Mouse (Mus musculus) limb, embryonic 14.5 days (tissue): ENCODE results near the gene Cdsn. TPM values are rescaled to one million over a fixed set of nuclear protein-coding genes. Genes with fewer than 3 reads are reported as not detected.

ENCODE experiments used
- ATAC-seq: fragments of 200-750 bp; cut with Nextera tagmentation; 2 replicates; pipeline ENCODE4 v1.8.0; 2017; ENCODE audit warnings: low read depth, moderate number of reproducible peaks, moderate TSS enrichment; ENCODE audit not compliant: low FRiP score
- DNase-seq: peaks from one replicate; pipeline ENCODE4 v3.0.0-alpha.2; 2015; ENCODE audit warnings: low spot score
- H3K27ac ChIP-seq: fragments of 300-500 bp; sonication (generic); replicated peaks from 2 replicates; pipeline ENCODE4 v1.5.1; 2014; ENCODE audit warnings: low read depth, mild to moderate bottlenecking, low read length, moderate library complexity, mixed read lengths
- H3K27me3 ChIP-seq: fragments of 300-500 bp; sonication (generic); 2 replicates; pipeline ENCODE4 v1.6.1; 2014; ENCODE audit warnings: low read length, mixed read lengths; ENCODE audit not compliant: control insufficient read depth, insufficient read depth
- H3K36me3 ChIP-seq: fragments of 300-500 bp; sonication (generic); 2 replicates; pipeline ENCODE4 v1.6.1; 2014; ENCODE audit warnings: mild to moderate bottlenecking, low read length, moderate library complexity, mixed read lengths; ENCODE audit not compliant: control insufficient read depth, insufficient read depth
- H3K4me1 ChIP-seq: fragments of 300-500 bp; sonication (generic); 2 replicates; pipeline ENCODE4 v1.6.1; 2014; ENCODE audit warnings: antibody characterized with exemption, low read length, mixed read lengths; ENCODE audit not compliant: control insufficient read depth, insufficient read depth
- H3K4me2 ChIP-seq: fragments of 300-500 bp; sonication (generic); replicated peaks from 2 replicates; pipeline ENCODE4 v1.6.1; 2014; ENCODE audit warnings: low read depth, mild to moderate bottlenecking, low read length, moderate library complexity; ENCODE audit not compliant: severe bottlenecking
- H3K4me3 ChIP-seq: fragments of 300-500 bp; sonication (generic); replicated peaks from 2 replicates; pipeline ENCODE4 v1.5.1; 2014; ENCODE audit warnings: low read length
- H3K9ac ChIP-seq: fragments of 300-500 bp; sonication (generic); 2 replicates; pipeline ENCODE4 v1.6.1; 2014; ENCODE audit warnings: mild to moderate bottlenecking, low read depth, low read length, moderate library complexity; ENCODE audit not compliant: severe bottlenecking
- H3K9me3 ChIP-seq: fragments of 300-500 bp; sonication (generic); 2 replicates; pipeline ENCODE4 v1.6.1; 2016; ENCODE audit warnings: low read length; ENCODE audit not compliant: control insufficient read depth
- POLR2A ChIP-seq: fragments of 200-500 bp; IDR thresholded peaks from 2 replicates; pipeline ENCODE4 v1.8.0; 2012; ENCODE audit warnings: inconsistent platforms, mild to moderate bottlenecking, moderate library complexity, borderline replicate concordance; ENCODE audit not compliant: insufficient read depth, insufficient read length; ENCODE audit errors: extremely low read depth
- WGBS: fragments of 180-500 bp; shearing (Covaris S2); extraction: QIAGEN DNeasy Blood & Tissue Kit; methylation state at CpG from one replicate; pipeline ENCODE4 v1.1.7; 2014; 5-methylcytosine and 5-hydroxymethylcytosine counted together
- polyA plus RNA-seq, 2 experiments: library from polyadenylated mRNA; depleted of rRNA in 1 of 2; stranded (reverse) in 1 of 2; unstranded in 1 of 2; fragments of >200 nt; fragmentation: Nextera tagmentation in 1 of 2; extraction: Ambion mirVana in 1 of 2; gene quantifications; 2 replicates each; pipeline versions ENCODE4 v1.2.1 to v1.2.3; 2012 to 2014

Cdsn gene
- polyA plus RNA-seq, 2 experiments, result 0.07 to 0.09 TPM

GRCm38 (mm10) chr17:35544001-35544400, 7.9 kb upstream of the Cdsn start:
- H3K27ac ChIP-seq, result no peak overlapping the region
- H3K4me3 ChIP-seq, result no peak overlapping the region
- TF ChIP-seq POLR2A, result no peak
- no peak for DNase-seq
- no peaks in the 10 kb centered on the region for H3K4me1 ChIP-seq
- no peak overlapping the region for H3K9ac ChIP-seq
- no peak for ATAC-seq
- no peaks in the 10 kb centered on the region for H3K9me3 ChIP-seq
- no peaks in the 10 kb centered on the region for H3K27me3 ChIP-seq
- 78% methylated on average over 6 of the region's 6 CpGs for WGBS
- H3K36me3 ChIP-seq, result no peaks in the 10 kb centered on the region
- no peak overlapping the region for H3K4me2 ChIP-seq

GRCm38 (mm10) chr17:35544680-35545079, 7.2 kb upstream of the Cdsn start:
- ATAC-seq (no peak), DNase-seq (peak; percentile 50)
- Histone ChIP-seq H3K27me3 (no peaks in the 10 kb centered on the region), H3K36me3 (no peaks in the 10 kb centered on the region), H3K9ac (no peak overlapping the region), H3K27ac (no peak overlapping the region), H3K4me2 (no peak overlapping the region), H3K9me3 (no peaks in the 10 kb centered on the region), H3K4me1 (no peaks in the 10 kb centered on the region; the same call in 1 of the 2 replicates), H3K4me3 (no peak overlapping the region)
- TF ChIP-seq POLR2A, result no peak
- WGBS, result 33% methylated on average over 6 of the region's 6 CpGs

- WGBS, result 46% methylated on average over 2 of the region's 2 CpGs
- Histone ChIP-seq H3K9ac (no peak overlapping the region), H3K4me3 (no peak overlapping the region), H3K27ac (no peak overlapping the region), H3K4me2 (no peak overlapping the region), H3K27me3 (no peaks in the 10 kb centered on the region), H3K9me3 (no peaks in the 10 kb centered on the region), H3K36me3 (no peaks in the 10 kb centered on the region), H3K4me1 (no peaks in the 10 kb centered on the region; the same call in 1 of the 2 replicates)
- DNase-seq, result no peak
- ATAC-seq, result no peak
- TF ChIP-seq POLR2A, result no peak
These were observed 4.5 kb upstream of the Cdsn start for GRCm38 (mm10) chr17:35547465-35547864.

DNA sequence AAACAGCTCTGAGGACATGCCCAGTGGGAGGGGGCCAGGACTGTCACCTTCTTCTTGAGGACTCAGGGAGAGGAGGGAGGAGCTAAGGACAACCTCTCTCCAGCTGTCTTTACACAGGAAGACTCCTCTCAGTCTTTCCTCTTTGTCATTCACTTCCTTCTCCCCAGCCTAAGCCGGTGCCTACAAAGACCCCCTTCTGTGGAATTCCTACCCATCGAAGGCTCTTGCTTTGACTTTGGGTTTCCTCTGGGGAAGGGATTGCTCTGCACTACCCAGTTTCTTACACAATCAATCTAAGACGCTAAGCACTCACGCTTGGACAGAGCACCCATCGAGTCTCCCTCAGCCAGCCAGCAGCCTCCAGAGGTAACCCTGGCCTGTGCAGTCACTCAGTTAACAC, 3.3 kb upstream of the Cdsn start:
- ATAC-seq (no peak), DNase-seq (no peak)
- no peak overlapping the region for H3K4me3 ChIP-seq
- 25% methylated on average over 5 of the region's 5 CpGs for WGBS
- H3K4me2 ChIP-seq, result no peak overlapping the region
- no peaks in the 10 kb centered on the region for H3K27me3 ChIP-seq
- H3K9me3 ChIP-seq, result no peaks in the 10 kb centered on the region
- no peak for TF ChIP-seq POLR2A
- no peak overlapping the region for H3K9ac ChIP-seq
- no peaks in the 10 kb centered on the region; the same call in 1 of the 2 replicates for H3K4me1 ChIP-seq
- H3K36me3 ChIP-seq, result no peaks in the 10 kb centered on the region
- no peak overlapping the region for H3K27ac ChIP-seq

GRCm38 (mm10) chr17:35549437-35550142, 2.3 kb upstream of the Cdsn start:
- no peak for TF ChIP-seq POLR2A
- Histone ChIP-seq H3K27ac (peak overlapping the region; percentile 2), H3K9me3 (no peaks in the 10 kb centered on the region), H3K27me3 (no peaks in the 10 kb centered on the region), H3K9ac (peak overlapping the region; percentile 31; the same call in 1 of the 2 replicates), H3K4me3 (no peak overlapping the region), H3K4me1 (no peaks in the 10 kb centered on the region; the same call in 1 of the 2 replicates), H3K36me3 (no peaks in the 10 kb centered on the region), H3K4me2 (no peak overlapping the region)
- no peak for DNase-seq
- ATAC-seq, result peak; percentile 51
- WGBS, result 55% methylated on average over 15 of the region's 15 CpGs
